Mouse (Mus musculus): ENCODE results near the gene Rraga.

The Rraga gene

GRCm38 (mm10) chr4:86575283-86575983, at the start of gene Rraga:
TSS of gene Rraga (plus strand) at chr4:86575668.
- peak; percentile 93 for DNase-seq (ENCODE audit: low spot score)

GRCm38 (mm10) chr4:86527162-86528136, 48.0 kb upstream of the Rraga start:
- DNase-seq (ENCODE audit: low spot score): no peak

GRCm38 (mm10) chr4:86529161-86529560, 46.3 kb upstream of the Rraga start:
- DNase-seq (ENCODE audit: low spot score): no peak

GRCm38 (mm10) chr4:86533406-86534090, 41.9 kb upstream of the Rraga start:
- DNase-seq (ENCODE audit: low spot score): no peak

GRCm38 (mm10) chr4:86534091-86534481, 41.4 kb upstream of the Rraga start:
- no peak for DNase-seq (ENCODE audit: low spot score)

- DNase-seq (ENCODE audit: low spot score): no peak
Measured at GRCm38 (mm10) chr4:86537972-86538371, 37.5 kb upstream of the Rraga start.

GRCm38 (mm10) chr4:86538936-86539335, 36.5 kb upstream of the Rraga start:
- DNase-seq (ENCODE audit: low spot score): no peak

- no peak for DNase-seq (ENCODE audit: low spot score)
Measured at GRCm38 (mm10) chr4:86541573-86541972, 33.9 kb upstream of the Rraga start.

GRCm38 (mm10) chr4:86543999-86544398, 31.5 kb upstream of the Rraga start:
- DNase-seq (ENCODE audit: low spot score): no peak

- DNase-seq (ENCODE audit: low spot score): no peak
Measured at GRCm38 (mm10) chr4:86545615-86546014, 29.9 kb upstream of the Rraga start.

GRCm38 (mm10) chr4:86548332-86548731, 27.1 kb upstream of the Rraga start:
- no peak for DNase-seq (ENCODE audit: low spot score)

- no peak for DNase-seq (ENCODE audit: low spot score)
Measured at GRCm38 (mm10) chr4:86555035-86555707, 20.3 kb upstream of the Rraga start.

GRCm38 (mm10) chr4:86557371-86557770, 18.1 kb upstream of the Rraga start:
- no peak for DNase-seq (ENCODE audit: low spot score)

- no peak for DNase-seq (ENCODE audit: low spot score)
Measured at GRCm38 (mm10) chr4:86558228-86558627, 17.2 kb upstream of the Rraga start, which contains the start of gene Saxo1. TSS of gene Saxo1 (minus strand) at chr4:86558328.

GRCm38 (mm10) chr4:86559006-86559405, 16.5 kb upstream of the Rraga start:
- DNase-seq (ENCODE audit: low spot score): no peak

GRCm38 (mm10) chr4:86561061-86561460, 14.4 kb upstream of the Rraga start:
- DNase-seq (ENCODE audit: low spot score): no peak

GRCm38 (mm10) chr4:86574939-86575282, 557 bp upstream of the Rraga start:
- DNase-seq (ENCODE audit: low spot score): no peak

GRCm38 (mm10) chr4:86576120-86576541, 663 bp downstream of the Rraga start:
- DNase-seq (ENCODE audit: low spot score): no peak

GRCm38 (mm10) chr4:86576630-86577225, 1.3 kb downstream of the Rraga start:
- no peak for DNase-seq (ENCODE audit: low spot score)

- DNase-seq (ENCODE audit: low spot score): no peak
Measured at GRCm38 (mm10) chr4:86580056-86580455, 4.6 kb downstream of the Rraga start.

GRCm38 (mm10) chr4:86580591-86580990, 5.1 kb downstream of the Rraga start:
- no peak for DNase-seq (ENCODE audit: low spot score)

Data from ovary, postnatal 10 days (tissue).